Mouse (Mus musculus): ENCODE data around the gene Olfr836.
"Not testable (repeated sequence)": the region's sequence is repeated elsewhere in the genome, so short reads cannot be mapped to it uniquely, and the experiment has no call there.

The Olfr836 gene

GRCm38 (mm10) chr9:19120082-19120481, at the start of gene Olfr836:
Gene Olfr836 (plus strand): TSS chr9:19120382.
- DNase-seq (ENCODE audit: inconsistent ontology term), result no peak

GRCm38 (mm10) chr9:19084986-19085385, 35.2 kb upstream of the Olfr836 start:
- DNase-seq (ENCODE audit: inconsistent ontology term), result no peak

GRCm38 (mm10) chr9:19092889-19093753, 27.1 kb upstream of the Olfr836 start:
- DNase-seq (ENCODE audit: inconsistent ontology term), result not testable (repeated sequence)

GRCm38 (mm10) chr9:19097286-19097685, 22.9 kb upstream of the Olfr836 start:
- DNase-seq (ENCODE audit: inconsistent ontology term), result no peak

- no peak for DNase-seq (ENCODE audit: inconsistent ontology term)
These were observed 15.8 kb downstream of the Olfr836 start, which contains the start of gene Olfr837 for GRCm38 (mm10) chr9:19136017-19136416. Gene Olfr837 (plus strand): TSS chr9:19136317.

All from Muller cell, postnatal 12 days (primary cell).